Mouse (Mus musculus): ENCODE results near the gene Tbc1d7. TPM values are rescaled to one million over a fixed set of nuclear protein-coding genes. Genes with fewer than 3 reads are reported as not detected.

Gene Tbc1d7
- polyA plus RNA-seq, 2 experiments = 4.7 to 12.6 TPM

DNA sequence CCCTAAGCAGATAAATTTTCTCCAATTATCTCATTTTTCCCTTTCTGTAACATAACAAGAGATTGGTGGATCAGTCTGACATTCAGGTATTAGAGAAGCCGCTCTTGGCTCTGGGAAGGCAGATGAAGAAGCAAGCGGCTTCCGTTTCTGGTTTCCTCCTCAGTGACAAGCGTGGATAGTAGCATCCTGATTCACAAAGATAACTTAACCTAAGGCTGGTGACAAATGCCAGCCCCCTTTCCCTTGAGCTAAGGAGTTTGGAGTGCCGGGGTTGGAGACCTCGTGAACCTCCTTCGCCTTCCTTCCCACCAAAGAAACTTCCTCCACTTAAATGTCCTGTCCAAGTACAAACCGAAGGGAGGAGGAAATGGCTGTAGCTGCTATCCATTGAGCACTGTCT, 45.8 kb upstream of the Tbc1d7 start:
- Histone ChIP-seq H3K9ac (replicated peaks) (no peak overlapping the region), H3K9me3 (ENCODE audit: control insufficient read depth, low read length) (no peaks in the 10 kb centered on the region), H3K4me2 (ENCODE audit: low read depth) (no peak overlapping the region), H3K4me1 (replicated peaks; ENCODE audit: control insufficient read depth in 2 of 2, insufficient read depth in 2 of 2, low read length in 1 of 2) (peaks cover 0 to 15% of the 10 kb centered on the region in 2 experiments; a peak in 2 of 4 replicates), H3K4me3 (ENCODE audit: insufficient read depth in 1 of 2, low read depth in 2 of 2, low read length in 2 of 2) (no peak overlapping the region), H3K36me3 (replicated peaks; ENCODE audit: control insufficient read depth, insufficient read depth, low read depth) (no peaks in the 10 kb centered on the region), H3K27me3 (ENCODE audit: control insufficient read depth, insufficient read depth, low read length) (peaks cover 7% of the 10 kb centered on the region), H3K27ac (no peak overlapping the region)
- TF ChIP-seq EP300 (IDR thresholded peaks at IDR 0.05; ENCODE audit: low read depth) (no peak), CTCF (IDR thresholded peaks at IDR 0.05; ENCODE audit: low read depth) (no peak)
- no peak for ATAC-seq (ENCODE audit: insufficient read depth)
- DNase-seq (ENCODE audit: low read depth in 3 of 3, low spot score in 3 of 3) = no peak
- WGBS (ENCODE audit: insufficient replicate concordance) = 7% methylated on average over 8 of the region's 8 CpGs

DNA sequence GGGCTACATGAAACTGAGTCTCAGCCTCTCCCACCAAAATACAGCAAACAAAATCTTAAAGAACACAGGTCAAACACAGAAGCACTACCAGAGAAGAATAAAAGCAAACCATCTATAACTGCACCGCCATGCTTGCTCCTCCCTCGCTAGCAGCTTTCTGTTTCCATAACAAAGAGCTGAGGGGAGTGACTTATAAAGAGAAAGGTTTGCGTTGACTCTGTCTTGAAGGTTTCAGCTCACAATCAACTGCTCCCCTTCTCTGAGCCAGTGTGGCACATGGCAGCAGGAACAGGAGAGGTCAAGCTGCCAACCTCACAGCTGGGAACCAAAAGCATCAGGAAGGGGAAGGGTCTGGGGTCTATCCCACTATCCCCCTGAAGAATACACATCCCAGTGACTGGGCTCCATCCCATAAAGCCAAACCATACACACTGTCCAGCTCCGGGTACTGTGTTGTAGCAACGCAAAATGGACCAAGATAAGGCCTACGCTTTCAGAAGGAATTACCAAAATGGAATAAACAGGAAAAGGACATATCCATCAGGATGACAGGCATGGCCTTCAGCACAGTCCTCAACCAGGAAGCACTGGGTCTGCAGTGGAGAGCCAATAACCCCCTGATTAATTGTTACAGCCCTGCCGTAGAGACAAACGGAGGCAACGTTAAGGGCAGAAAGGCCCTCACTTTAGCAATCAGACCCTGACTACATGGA, 44.8 kb upstream of the Tbc1d7 start:
- no peak overlapping the region for H3K27ac ChIP-seq
- no peak for TF ChIP-seq CTCF (IDR thresholded peaks at IDR 0.05; ENCODE audit: low read depth)
- TF ChIP-seq EP300 (IDR thresholded peaks at IDR 0.05; ENCODE audit: low read depth) = no peak
- WGBS (ENCODE audit: insufficient replicate concordance) = 52% methylated on average over 9 of the region's 9 CpGs
- ATAC-seq (ENCODE audit: insufficient read depth) (no peak), DNase-seq (ENCODE audit: low read depth in 3 of 3, low spot score in 3 of 3) (no peak)
- H3K4me1 ChIP-seq (replicated peaks; ENCODE audit: control insufficient read depth in 2 of 2, insufficient read depth in 2 of 2, low read length in 1 of 2) = peaks cover 0 to 15% of the 10 kb centered on the region in 2 experiments; a peak in 2 of 4 replicates
- no peak overlapping the region for H3K4me2 ChIP-seq (ENCODE audit: low read depth)
- H3K4me3 ChIP-seq (ENCODE audit: insufficient read depth in 1 of 2, low read depth in 2 of 2, low read length in 2 of 2) = no peak overlapping the region
- no peak overlapping the region for H3K9ac ChIP-seq (replicated peaks)
- no peaks in the 10 kb centered on the region for H3K36me3 ChIP-seq (replicated peaks; ENCODE audit: control insufficient read depth, insufficient read depth, low read depth)
- no peaks in the 10 kb centered on the region for H3K9me3 ChIP-seq (ENCODE audit: control insufficient read depth, low read length)
- peaks cover 7% of the 10 kb centered on the region for H3K27me3 ChIP-seq (ENCODE audit: control insufficient read depth, insufficient read depth, low read length)

- DNase-seq (ENCODE audit: low read depth in 3 of 3, low spot score in 3 of 3) (no peak), ATAC-seq (ENCODE audit: insufficient read depth) (peak; percentile 32; the same call in 1 of the 2 replicates)
- TF ChIP-seq EP300 (IDR thresholded peaks at IDR 0.05; ENCODE audit: low read depth) (no peak), CTCF (IDR thresholded peaks at IDR 0.05; ENCODE audit: low read depth) (no peak)
- no peak overlapping the region for H3K4me3 ChIP-seq (ENCODE audit: insufficient read depth in 1 of 2, low read depth in 2 of 2, low read length in 2 of 2)
- no peaks in the 10 kb centered on the region for H3K9me3 ChIP-seq (ENCODE audit: control insufficient read depth, low read length)
- WGBS (ENCODE audit: insufficient replicate concordance) = 6% methylated on average over 19 of the region's 19 CpGs
- H3K9ac ChIP-seq (replicated peaks) = no peak overlapping the region
- H3K4me1 ChIP-seq (replicated peaks; ENCODE audit: control insufficient read depth in 2 of 2, insufficient read depth in 2 of 2, low read length in 1 of 2) = peaks cover 0 to 15% of the 10 kb centered on the region in 2 experiments; a peak in 2 of 4 replicates
- peaks cover 7% of the 10 kb centered on the region for H3K27me3 ChIP-seq (ENCODE audit: control insufficient read depth, insufficient read depth, low read length)
- no peak overlapping the region for H3K4me2 ChIP-seq (ENCODE audit: low read depth)
- H3K36me3 ChIP-seq (replicated peaks; ENCODE audit: control insufficient read depth, insufficient read depth, low read depth) = no peaks in the 10 kb centered on the region
- no peak overlapping the region for H3K27ac ChIP-seq
Observed at GRCm38 (mm10) chr13:43215144-43215993, 44.1 kb upstream of the Tbc1d7 start.

DNA sequence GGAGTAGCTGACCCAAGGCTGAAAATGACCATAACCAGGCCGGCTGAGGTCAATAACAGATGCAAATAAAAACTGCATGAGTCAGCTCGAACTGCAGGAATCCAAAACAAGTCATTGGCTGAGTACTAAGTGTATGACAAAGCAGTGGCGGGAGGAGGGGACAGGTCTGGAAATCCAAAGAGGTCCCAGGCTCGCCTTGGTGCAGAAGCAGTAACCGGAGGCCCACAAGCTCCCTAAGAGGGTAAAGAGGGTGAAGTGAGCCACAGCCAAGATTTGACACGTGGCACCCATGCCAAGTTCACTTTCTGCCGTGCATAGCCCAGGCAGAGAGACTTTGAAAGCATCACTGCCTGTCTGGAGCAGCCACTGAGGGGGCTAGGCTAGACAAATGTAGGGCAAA, 41.0 kb upstream of the Tbc1d7 start:
- Histone ChIP-seq H3K9me3 (ENCODE audit: control insufficient read depth, low read length) (no peaks in the 10 kb centered on the region), H3K27me3 (ENCODE audit: control insufficient read depth, insufficient read depth, low read length) (peaks cover 7% of the 10 kb centered on the region), H3K36me3 (replicated peaks; ENCODE audit: control insufficient read depth, insufficient read depth, low read depth) (no peaks in the 10 kb centered on the region), H3K27ac (no peak overlapping the region), H3K4me1 (replicated peaks; ENCODE audit: control insufficient read depth in 2 of 2, insufficient read depth in 2 of 2, low read length in 1 of 2) (peaks cover 6 to 27% of the 10 kb centered on the region in 2 experiments), H3K4me3 (ENCODE audit: insufficient read depth in 1 of 2, low read depth in 2 of 2, low read length in 2 of 2) (no peak overlapping the region), H3K9ac (replicated peaks) (no peak overlapping the region), H3K4me2 (ENCODE audit: low read depth) (no peak overlapping the region)
- WGBS (ENCODE audit: insufficient replicate concordance) = 41% methylated on average over 7 of the region's 7 CpGs
- ATAC-seq (ENCODE audit: insufficient read depth) = no peak
- TF ChIP-seq CTCF (IDR thresholded peaks at IDR 0.05; ENCODE audit: low read depth) (no peak), EP300 (IDR thresholded peaks at IDR 0.05; ENCODE audit: low read depth) (no peak)
- DNase-seq (ENCODE audit: low read depth in 3 of 3, low spot score in 3 of 3) = no peak

GRCm38 (mm10) chr13:43210956-43211355, 39.7 kb upstream of the Tbc1d7 start:
- no peak overlapping the region for H3K27ac ChIP-seq
- peaks cover 6 to 25% of the 10 kb centered on the region in 2 experiments for H3K4me1 ChIP-seq (replicated peaks; ENCODE audit: control insufficient read depth in 2 of 2, insufficient read depth in 2 of 2, low read length in 1 of 2)
- H3K9me3 ChIP-seq (ENCODE audit: control insufficient read depth, low read length) = no peaks in the 10 kb centered on the region

More at GRCm38 (mm10) chr13:43210956-43211355, 39.7 kb upstream of the Tbc1d7 start:
- Histone ChIP-seq H3K4me2 (ENCODE audit: low read depth) (no peak overlapping the region), H3K9ac (replicated peaks) (no peak overlapping the region), H3K4me3 (ENCODE audit: insufficient read depth in 1 of 2, low read depth in 2 of 2, low read length in 2 of 2) (no peak overlapping the region), H3K27me3 (ENCODE audit: control insufficient read depth, insufficient read depth, low read length) (peaks cover under 1% of the 10 kb centered on the region), H3K36me3 (replicated peaks; ENCODE audit: control insufficient read depth, insufficient read depth, low read depth) (no peaks in the 10 kb centered on the region)
- WGBS (ENCODE audit: insufficient replicate concordance) = 63% methylated on average over 5 of the region's 5 CpGs
- no peak for TF ChIP-seq EP300 (IDR thresholded peaks at IDR 0.05; ENCODE audit: low read depth)
- TF ChIP-seq CTCF (IDR thresholded peaks at IDR 0.05; ENCODE audit: low read depth) = no peak
- DNase-seq (ENCODE audit: low read depth in 3 of 3, low spot score in 3 of 3) (no peak), ATAC-seq (ENCODE audit: insufficient read depth) (no peak)

Data from liver, embryonic 14.5 days (tissue).